Mouse (Mus musculus): ENCODE measurements around the gene Evc2. TPM values are rescaled to one million over a fixed set of nuclear protein-coding genes. Genes with fewer than 3 reads are reported as not detected.

Evc2 gene
- polyA plus RNA-seq, 1 experiment, result 0.13 TPM

DNA sequence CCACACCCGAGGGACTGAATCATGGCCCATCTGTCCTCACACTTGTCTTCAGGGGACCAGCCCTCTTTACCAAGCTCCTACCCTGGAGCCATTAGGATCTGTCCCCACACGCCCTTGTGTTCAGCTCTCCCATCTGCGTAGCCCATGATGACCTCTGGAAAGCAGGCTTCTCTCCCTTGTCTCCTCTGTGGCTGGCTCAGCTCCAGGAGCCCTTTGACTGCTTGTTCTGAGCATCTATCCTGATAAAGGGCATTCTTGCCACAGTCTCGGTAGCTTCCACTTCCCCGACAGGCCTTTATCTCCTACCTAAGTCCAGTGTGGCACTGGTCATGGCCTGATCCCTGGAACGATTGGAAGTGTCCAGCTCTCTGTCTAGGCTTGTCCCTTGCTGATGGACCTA, 11.6 kb upstream of the Evc2 start:
- H3K27ac ChIP-seq (ENCODE audit: insufficient read depth, low read depth, low read length), result no peak overlapping the region
- H3K4me3 ChIP-seq (ENCODE audit: insufficient read depth, low read length), result no peak overlapping the region
- H3K4me1 ChIP-seq (ENCODE audit: control insufficient read depth, insufficient read depth, low read length), result no peaks in the 10 kb centered on the region
- TF ChIP-seq CTCF (IDR thresholded peaks at IDR 0.05; ENCODE audit: low read depth, low read length), result no peak
- TF ChIP-seq POLR2A (IDR thresholded peaks at IDR 0.05; ENCODE audit: borderline replicate concordance, low read depth, low read length), result no peak

DNA sequence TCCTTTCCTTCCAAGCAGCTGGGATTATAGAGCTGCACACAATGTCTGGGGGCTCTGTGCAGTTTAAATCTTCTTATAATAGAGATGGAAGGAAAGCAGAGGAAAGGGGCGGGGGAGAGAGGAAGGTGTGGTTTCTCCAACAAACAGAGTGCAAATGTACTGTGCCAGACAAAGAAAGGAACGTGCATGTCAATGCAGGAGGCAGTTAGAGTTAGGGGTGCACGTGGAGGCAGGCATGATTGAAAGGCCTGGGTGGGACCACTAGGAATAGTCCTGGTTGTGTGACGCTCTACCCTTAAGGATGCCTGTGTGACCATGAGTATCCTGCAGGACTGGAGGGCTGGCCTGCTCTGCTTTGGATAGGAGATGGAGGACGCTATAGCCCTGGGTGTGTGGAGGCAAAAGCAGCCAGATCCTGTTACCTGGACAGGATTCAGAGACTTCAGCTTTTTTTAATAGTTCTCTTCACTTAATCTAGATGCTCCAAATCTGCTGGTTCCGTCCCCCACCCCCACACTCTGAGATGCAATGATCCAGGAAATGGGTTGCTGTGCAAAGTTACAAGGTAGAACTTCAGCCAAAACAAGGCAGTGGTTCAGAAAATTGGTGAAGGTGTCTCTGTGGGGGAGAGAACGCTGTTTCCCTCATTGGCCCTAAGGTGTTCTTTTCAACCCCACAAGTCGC, 7.7 kb upstream of the Evc2 start:
- no peak overlapping the region for H3K27ac ChIP-seq (ENCODE audit: insufficient read depth, low read depth, low read length)
- no peak for TF ChIP-seq POLR2A (IDR thresholded peaks at IDR 0.05; ENCODE audit: borderline replicate concordance, low read depth, low read length)
- TF ChIP-seq CTCF (IDR thresholded peaks at IDR 0.05; ENCODE audit: low read depth, low read length), result no peak
- H3K4me3 ChIP-seq (ENCODE audit: insufficient read depth, low read length), result no peak overlapping the region
- no peaks in the 10 kb centered on the region for H3K4me1 ChIP-seq (ENCODE audit: control insufficient read depth, insufficient read depth, low read length)

DNA sequence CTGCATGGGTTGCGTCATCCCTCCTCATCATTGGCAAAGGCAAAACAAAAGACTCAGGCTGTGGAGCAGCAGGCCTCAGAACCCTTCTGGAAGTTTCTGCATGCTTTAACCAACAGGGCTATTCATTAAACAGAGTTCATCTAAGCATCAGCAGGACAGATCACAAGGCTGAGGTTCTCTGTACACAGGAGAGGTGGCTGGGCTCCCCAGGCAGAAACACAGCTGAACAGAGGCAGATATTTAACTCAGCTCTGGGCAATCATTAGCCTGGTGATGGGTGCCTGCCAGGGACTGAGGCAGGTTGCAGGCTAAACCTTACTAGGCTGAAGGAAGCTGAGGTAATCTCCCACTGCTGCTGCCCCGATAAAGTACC, 7.2 kb upstream of the Evc2 start:
- no peak overlapping the region for H3K4me3 ChIP-seq (ENCODE audit: insufficient read depth, low read length)
- H3K27ac ChIP-seq (ENCODE audit: insufficient read depth, low read depth, low read length), result no peak overlapping the region
- TF ChIP-seq CTCF (IDR thresholded peaks at IDR 0.05; ENCODE audit: low read depth, low read length), result no peak
- TF ChIP-seq POLR2A (IDR thresholded peaks at IDR 0.05; ENCODE audit: borderline replicate concordance, low read depth, low read length), result no peak
- H3K4me1 ChIP-seq (ENCODE audit: control insufficient read depth, insufficient read depth, low read length), result no peaks in the 10 kb centered on the region

DNA sequence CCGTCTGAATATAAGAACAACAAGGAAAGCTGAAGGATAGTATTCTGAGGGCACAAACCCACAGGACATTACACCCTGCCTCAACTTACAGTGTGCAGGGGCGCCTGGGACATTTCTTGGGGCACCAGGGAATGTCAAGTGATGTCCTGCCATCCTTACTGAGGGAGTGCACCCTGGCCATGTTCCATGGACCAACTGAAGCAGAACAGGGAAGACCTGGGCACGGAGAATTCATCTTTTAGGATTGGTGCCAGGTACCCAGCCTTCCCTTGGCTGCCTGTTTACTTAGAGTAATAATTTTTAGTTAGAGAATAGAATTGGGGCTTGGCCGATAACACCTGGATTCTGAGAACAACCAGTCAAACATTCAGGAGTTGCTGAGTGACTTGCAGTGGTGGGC, 6.2 kb upstream of the Evc2 start:
- Histone ChIP-seq H3K4me3 (ENCODE audit: insufficient read depth, low read length) (no peak overlapping the region), H3K27ac (ENCODE audit: insufficient read depth, low read depth, low read length) (no peak overlapping the region), H3K4me1 (ENCODE audit: control insufficient read depth, insufficient read depth, low read length) (no peaks in the 10 kb centered on the region)
- TF ChIP-seq CTCF (IDR thresholded peaks at IDR 0.05; ENCODE audit: low read depth, low read length), result no peak
- TF ChIP-seq POLR2A (IDR thresholded peaks at IDR 0.05; ENCODE audit: borderline replicate concordance, low read depth, low read length), result no peak

DNA sequence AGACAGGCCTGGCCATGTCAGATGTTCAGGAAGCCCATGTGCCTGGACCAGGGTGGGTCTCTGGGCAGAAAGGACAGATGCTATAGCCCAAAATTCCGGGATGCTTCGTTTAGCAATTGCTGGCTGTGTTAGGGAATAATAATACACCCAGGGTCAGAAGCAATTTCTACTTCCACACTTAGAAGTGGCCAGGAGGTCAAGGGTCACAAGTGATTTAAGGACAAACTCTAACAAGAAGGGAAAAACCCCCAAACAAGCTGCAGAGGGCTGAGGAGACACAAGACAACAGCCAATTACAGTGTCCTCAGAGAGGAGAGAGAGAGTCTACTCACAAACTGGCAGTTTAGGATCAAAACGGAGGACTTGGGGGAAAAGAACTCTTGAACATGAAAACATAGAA, 3.2 kb upstream of the Evc2 start:
- no peak overlapping the region for H3K27ac ChIP-seq (ENCODE audit: insufficient read depth, low read depth, low read length)
- TF ChIP-seq POLR2A (IDR thresholded peaks at IDR 0.05; ENCODE audit: borderline replicate concordance, low read depth, low read length) (no peak), CTCF (IDR thresholded peaks at IDR 0.05; ENCODE audit: low read depth, low read length) (no peak)
- no peak overlapping the region for H3K4me3 ChIP-seq (ENCODE audit: insufficient read depth, low read length)
- no peaks in the 10 kb centered on the region for H3K4me1 ChIP-seq (ENCODE audit: control insufficient read depth, insufficient read depth, low read length)

DNA sequence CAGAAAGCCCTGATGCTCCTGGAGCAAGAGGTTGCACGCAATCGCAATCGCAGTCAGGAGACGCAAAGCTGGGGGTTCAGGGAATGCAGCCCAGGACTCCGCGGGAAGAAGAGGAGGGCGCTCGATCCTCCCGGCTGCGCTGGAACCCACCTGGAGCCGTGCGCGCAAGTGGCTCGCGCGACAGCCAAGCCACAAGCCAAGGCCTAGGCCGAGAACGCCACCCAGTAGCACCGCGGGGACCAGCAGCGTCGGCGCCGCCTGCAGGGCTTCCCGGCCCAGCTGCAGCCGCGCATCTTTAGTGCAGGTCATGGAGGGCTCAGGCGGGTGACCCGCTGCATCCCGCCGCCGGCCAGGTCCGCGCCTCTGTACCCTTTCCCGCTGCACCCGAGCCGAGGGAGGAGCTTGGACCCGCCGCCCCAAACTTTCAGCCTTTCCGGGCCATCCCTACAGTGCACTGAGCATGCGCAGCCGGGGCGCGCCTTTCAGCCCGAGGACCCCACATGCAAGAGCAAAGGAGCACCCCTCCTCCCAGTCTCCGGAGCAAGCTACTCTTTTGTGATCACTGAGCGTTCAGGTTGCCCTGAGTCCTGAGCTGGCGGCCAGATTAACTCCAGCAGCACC, 1.7 kb upstream of the Evc2 start, which contains the start of gene Evc:
Evc (minus strand) TSS at position 410 of the 621 bp plus-strand sequence.
- TF ChIP-seq POLR2A (IDR thresholded peaks at IDR 0.05; ENCODE audit: borderline replicate concordance, low read depth, low read length) (no peak), CTCF (IDR thresholded peaks at IDR 0.05; ENCODE audit: low read depth, low read length) (no peak)
- H3K27ac ChIP-seq (ENCODE audit: insufficient read depth, low read depth, low read length), result no peak within 1 kb of the TSS
- no peaks in the 10 kb centered on the region for H3K4me1 ChIP-seq (ENCODE audit: control insufficient read depth, insufficient read depth, low read length)
- no peak within 1 kb of the TSS for H3K4me3 ChIP-seq (ENCODE audit: insufficient read depth, low read length)

DNA sequence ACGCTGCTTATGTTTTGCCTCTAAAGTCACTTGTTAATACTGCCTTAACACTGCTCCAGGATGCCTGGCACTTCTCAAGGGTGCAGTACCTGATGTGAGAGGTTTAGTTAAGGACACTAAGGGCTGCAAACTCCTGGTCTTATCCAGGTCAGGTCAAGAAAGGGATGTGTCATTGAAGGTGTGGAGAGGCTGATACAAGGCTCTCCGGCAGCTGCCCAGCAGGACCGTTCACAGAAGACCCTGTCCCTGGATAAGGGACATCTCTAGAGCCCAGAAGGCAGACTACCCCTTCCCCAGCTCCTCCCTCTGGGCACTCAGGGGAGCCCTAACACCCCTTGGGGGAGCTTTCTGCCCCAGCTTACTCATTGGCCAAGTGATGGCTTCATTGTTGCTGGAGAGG, 603 bp upstream of the Evc2 start:
- Histone ChIP-seq H3K4me3 (ENCODE audit: insufficient read depth, low read length) (no peak overlapping the region), H3K4me1 (ENCODE audit: control insufficient read depth, insufficient read depth, low read length) (no peaks in the 10 kb centered on the region), H3K27ac (ENCODE audit: insufficient read depth, low read depth, low read length) (no peak overlapping the region)
- no peak for TF ChIP-seq CTCF (IDR thresholded peaks at IDR 0.05; ENCODE audit: low read depth, low read length)
- TF ChIP-seq POLR2A (IDR thresholded peaks at IDR 0.05; ENCODE audit: borderline replicate concordance, low read depth, low read length), result no peak

DNA sequence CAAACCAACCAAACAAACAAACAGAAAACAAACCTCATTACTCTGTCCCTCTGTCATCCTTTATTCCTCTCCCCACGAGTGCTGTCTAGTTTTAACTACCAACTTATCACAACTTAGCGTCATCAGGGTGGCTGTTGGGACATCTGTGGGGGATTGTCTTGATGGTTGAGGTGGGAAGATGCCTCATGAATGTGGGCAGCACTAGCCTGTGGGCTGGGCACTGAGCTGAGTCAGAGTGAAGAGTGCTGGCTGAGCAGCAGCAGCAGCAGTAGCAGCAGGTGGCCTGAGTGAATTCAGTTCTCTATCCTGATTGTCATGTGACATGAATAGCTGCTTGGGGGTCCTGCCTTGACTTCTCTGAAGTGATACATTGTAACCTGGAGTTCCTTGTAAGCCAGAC, 5.7 kb downstream of the Evc2 start:
- no peak overlapping the region for H3K27ac ChIP-seq (ENCODE audit: insufficient read depth, low read depth, low read length)
- TF ChIP-seq CTCF (IDR thresholded peaks at IDR 0.05; ENCODE audit: low read depth, low read length) (no peak), POLR2A (IDR thresholded peaks at IDR 0.05; ENCODE audit: borderline replicate concordance, low read depth, low read length) (no peak)
- no peaks in the 10 kb centered on the region for H3K4me1 ChIP-seq (ENCODE audit: control insufficient read depth, insufficient read depth, low read length)
- H3K4me3 ChIP-seq (ENCODE audit: insufficient read depth, low read length), result no peak overlapping the region

DNA sequence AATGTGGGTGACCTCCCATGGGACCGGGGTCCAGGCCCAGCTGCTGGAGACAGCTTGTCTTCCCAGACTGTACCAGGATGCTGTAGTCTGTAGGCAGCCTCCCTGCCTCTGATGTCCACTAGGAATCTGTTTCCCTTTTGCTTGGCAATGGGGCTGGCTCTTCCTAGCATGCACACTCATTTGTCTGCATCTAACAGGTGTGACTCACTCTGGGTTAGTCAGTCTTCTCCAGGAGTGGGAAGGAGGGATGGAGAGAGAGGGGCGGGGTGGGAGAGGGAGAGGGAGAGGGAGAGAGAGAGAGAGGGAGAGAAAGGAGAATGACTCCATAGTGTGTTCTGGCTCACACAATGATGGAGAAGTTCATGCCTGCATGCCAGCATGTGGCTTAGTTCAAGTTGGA, 13.5 kb downstream of the Evc2 start:
- H3K27ac ChIP-seq (ENCODE audit: insufficient read depth, low read depth, low read length), result no peak overlapping the region
- H3K4me1 ChIP-seq (ENCODE audit: control insufficient read depth, insufficient read depth, low read length), result no peaks in the 10 kb centered on the region
- TF ChIP-seq POLR2A (IDR thresholded peaks at IDR 0.05; ENCODE audit: borderline replicate concordance, low read depth, low read length), result no peak
- no peak for TF ChIP-seq CTCF (IDR thresholded peaks at IDR 0.05; ENCODE audit: low read depth, low read length)
- no peak overlapping the region for H3K4me3 ChIP-seq (ENCODE audit: insufficient read depth, low read length)

DNA sequence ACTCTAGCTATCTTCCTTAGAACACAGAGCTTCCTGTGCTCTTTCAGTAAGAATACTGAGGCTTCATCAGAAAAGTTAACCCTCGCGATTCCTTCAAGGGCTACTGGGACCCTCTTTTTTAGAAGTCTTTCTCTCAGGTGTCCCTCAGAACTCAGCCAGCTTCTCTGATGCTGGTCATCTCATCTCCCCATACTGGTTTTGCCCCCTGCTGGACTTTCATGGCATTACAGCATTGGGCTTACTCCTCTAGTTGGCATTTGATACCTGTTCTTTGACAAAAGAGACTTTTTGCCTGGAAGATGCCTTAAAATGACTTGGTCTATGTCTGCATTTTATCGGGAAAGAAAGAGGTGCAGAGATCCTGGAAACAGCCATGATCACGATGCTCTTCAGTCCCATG, 16.1 kb downstream of the Evc2 start:
- H3K4me3 ChIP-seq (ENCODE audit: insufficient read depth, low read length), result no peak overlapping the region

More for the DNA sequence above, 16.1 kb downstream of the Evc2 start:
- Histone ChIP-seq H3K27ac (ENCODE audit: insufficient read depth, low read depth, low read length) (no peak overlapping the region), H3K4me1 (ENCODE audit: control insufficient read depth, insufficient read depth, low read length) (no peaks in the 10 kb centered on the region)
- TF ChIP-seq POLR2A (IDR thresholded peaks at IDR 0.05; ENCODE audit: borderline replicate concordance, low read depth, low read length), result no peak
- TF ChIP-seq CTCF (IDR thresholded peaks at IDR 0.05; ENCODE audit: low read depth, low read length), result no peak
